Mouse (Mus musculus) ES-E14 (cell line): ENCODE data around the gene Ephb1.

Experiments
- ZC3H11A ChIP-seq: IDR thresholded peaks from 2 replicates; pipeline ENCODE4 v1.6.1; 2012; ENCODE audit warnings: low read depth, mild to moderate bottlenecking, inconsistent platforms, low read length, borderline replicate concordance
- ZNF384 ChIP-seq: IDR thresholded peaks from 2 replicates; pipeline ENCODE4 v1.6.1; 2012; ENCODE audit warnings: low read depth, low read length, inconsistent platforms

DNA sequence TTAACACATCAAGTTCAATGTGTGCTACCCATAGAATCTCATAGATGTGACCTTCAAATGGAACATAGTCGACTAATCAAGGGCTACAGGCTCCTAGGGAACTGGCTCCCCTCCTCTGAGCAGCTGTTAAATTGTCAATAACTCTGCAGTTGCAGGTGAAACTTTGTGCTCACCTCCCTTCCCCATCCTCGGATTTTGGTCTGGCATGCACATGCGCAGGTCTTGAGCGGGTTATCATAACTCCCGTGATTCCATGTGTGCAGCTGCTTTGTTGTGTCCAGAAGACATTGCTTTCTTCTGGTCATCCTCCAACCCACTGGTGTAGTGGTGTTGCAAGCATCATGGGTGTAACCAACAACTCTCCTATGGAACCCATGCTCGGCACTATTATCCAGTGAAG, 4.8 kb upstream of the Ephb1 start:
- no peak for TF ChIP-seq ZNF384
- no peak for TF ChIP-seq ZC3H11A
